28 mouse cellular contexts compared by ENCODE assay signal in genomic region chr2:135787415-135787814, GRCm38 (mm10).
"Had no signal": no experiment of that assay in that cellular context is flagged by ENCODE, and none has a peak within 500 bp of the region (broad histone marks: within the 10 kb centered on the region; RNA-seq: fewer than 3 reads in every experiment).

No protein-coding gene starts in this region.

- H3K27ac ChIP-seq: embryonic facial prominence, embryonic 10.5 days; embryonic facial prominence, embryonic 12.5 days; embryonic facial prominence, embryonic 13.5 days; embryonic facial prominence, embryonic 15.5 days; forebrain, embryonic 10.5 days; forebrain, embryonic 12.5 days; forebrain, embryonic 13.5 days; forebrain, embryonic 15.5 days; gastrocnemius, adult 2 months; heart, adult 2 months had no signal

- H3K4me2 ChIP-seq: embryonic facial prominence, embryonic 12.5 days; embryonic facial prominence, embryonic 13.5 days; embryonic facial prominence, embryonic 15.5 days; forebrain, embryonic 12.5 days; forebrain, embryonic 13.5 days; forebrain, embryonic 15.5 days had no signal

- H3K4me3 ChIP-seq: embryonic facial prominence, embryonic 10.5 days; embryonic facial prominence, embryonic 12.5 days; embryonic facial prominence, embryonic 13.5 days; embryonic facial prominence, embryonic 15.5 days; erythroblast, embryonic 14.5 days; forebrain, embryonic 10.5 days; forebrain, embryonic 12.5 days; forebrain, embryonic 13.5 days; forebrain, embryonic 15.5 days; gastrocnemius, adult 2 months; heart, adult 2 months had no signal

- H3K4me1 ChIP-seq: embryonic facial prominence, embryonic 12.5 days; forebrain, embryonic 13.5 days; forebrain, embryonic 15.5 days had no signal

- H3K27me3 ChIP-seq: embryonic facial prominence, embryonic 12.5 days; embryonic facial prominence, embryonic 13.5 days; embryonic facial prominence, embryonic 15.5 days; forebrain, embryonic 12.5 days; forebrain, embryonic 13.5 days; forebrain, embryonic 15.5 days had no signal

- ATAC-seq: forebrain, embryonic 13.5 days; forebrain, embryonic 15.5 days; forebrain, embryonic 16.5 days; forebrain, postnatal 0 days had no signal

- H3K9me3 ChIP-seq: embryonic facial prominence, embryonic 12.5 days; embryonic facial prominence, embryonic 13.5 days; embryonic facial prominence, embryonic 15.5 days; forebrain, embryonic 12.5 days; forebrain, embryonic 13.5 days; forebrain, embryonic 15.5 days had no signal

- H3K9ac ChIP-seq: embryonic facial prominence, embryonic 12.5 days; embryonic facial prominence, embryonic 13.5 days; embryonic facial prominence, embryonic 15.5 days; forebrain, embryonic 12.5 days; forebrain, embryonic 13.5 days; forebrain, embryonic 15.5 days; forebrain, postnatal 0 days had no signal

- H3K36me3 ChIP-seq: embryonic facial prominence, embryonic 10.5 days; embryonic facial prominence, embryonic 12.5 days; embryonic facial prominence, embryonic 13.5 days; embryonic facial prominence, embryonic 15.5 days; forebrain, embryonic 12.5 days; forebrain, embryonic 15.5 days had no signal

- DNase-seq: cerebellum, adult 18-20 months; cerebellum, adult 2 months; cerebellum, adult 8-10 months; cerebellum, adult 9-10 months; cerebellum, adult 9-11 months; cerebellum, postnatal 10 days; cerebellum, postnatal 14 days; cerebellum, postnatal 25 days; cerebellum, postnatal 36 days; embryo, embryonic 11 days; forebrain, postnatal 0 days; gastrocnemius, adult 2 months; gastrocnemius, postnatal 10 days; gastrocnemius, postnatal 14 days; gastrocnemius, postnatal 25 days; gastrocnemius, postnatal 36 days; heart, adult 18-20 months; heart, adult 2 months had no signal
